Mouse (Mus musculus): ENCODE results near the gene Anks1.

DNA sequence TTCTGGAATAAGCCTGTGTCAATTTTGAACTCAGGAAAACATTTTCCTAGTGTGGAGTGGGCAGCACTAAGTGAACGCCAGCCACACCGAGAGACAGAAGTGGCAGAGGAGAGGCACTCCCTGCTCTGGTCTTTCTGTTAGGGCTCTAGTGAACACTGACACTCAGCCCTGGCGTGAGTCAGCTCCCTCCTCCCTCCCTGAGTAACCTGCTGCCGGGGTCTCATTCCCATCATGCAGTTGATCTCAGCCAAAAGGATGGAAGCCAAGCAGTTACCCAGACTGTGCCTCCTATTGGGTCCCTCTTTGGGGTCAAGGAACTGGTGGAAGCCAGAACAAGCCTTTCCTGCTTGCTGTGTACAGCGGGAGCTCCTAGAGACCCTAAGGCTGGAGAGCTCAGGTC lies 138.4 kb downstream of the Anks1 start:
- no peak for TF ChIP-seq POLR2A (IDR thresholded peaks at IDR 0.05; ENCODE audit: borderline replicate concordance, low read depth, low read length)
- no peak for TF ChIP-seq CTCF (IDR thresholded peaks at IDR 0.05; ENCODE audit: low read depth, low read length)
